Mouse (Mus musculus) small intestine, adult 2 months (tissue): ENCODE data around the gene Gfpt1. TPM values are rescaled to one million over a fixed set of nuclear protein-coding genes. Genes with fewer than 3 reads are reported as not detected.
"Not testable (repeated sequence)": the region's sequence is repeated elsewhere in the genome, so short reads cannot be mapped to it uniquely, and the experiment has no call there.

ENCODE experiments used
- H3K27ac ChIP-seq: fragments of 200-500 bp; 2 replicates; pipeline ENCODE4 v1.5.1; 2012; ENCODE audit warnings: low read depth, low read length, control low read depth, inconsistent platforms; ENCODE audit not compliant: insufficient read depth
- H3K27me3 ChIP-seq: fragments of 200-500 bp; 2 replicates; pipeline ENCODE4 v1.6.1; 2012; ENCODE audit warnings: mild to moderate bottlenecking, moderate library complexity, low read length, inconsistent platforms; ENCODE audit not compliant: control insufficient read depth, insufficient read depth
- H3K36me3 ChIP-seq: fragments of 200-500 bp; 2 replicates; pipeline ENCODE4 v1.6.1; 2012; ENCODE audit warnings: mild to moderate bottlenecking, low read length, control low read depth, inconsistent platforms; ENCODE audit not compliant: control insufficient read depth, insufficient read depth
- H3K4me1 ChIP-seq: fragments of 200-500 bp; 2 replicates; pipeline ENCODE4 v1.6.1; 2012; ENCODE audit warnings: low read length, inconsistent platforms, mixed read lengths; ENCODE audit not compliant: control insufficient read depth, insufficient read depth, insufficient read length
- H3K4me3 ChIP-seq: fragments of 200-500 bp; 2 replicates; pipeline ENCODE4 v1.5.1; 2012; ENCODE audit warnings: low read depth, mild to moderate bottlenecking, control low read depth, inconsistent platforms, low read length, moderate library complexity
- CTCF ChIP-seq: fragments of 200-500 bp; IDR thresholded peaks from 2 replicates; pipeline ENCODE4 v1.5.1; 2012; ENCODE audit warnings: low read depth, mild to moderate bottlenecking, control low read depth, inconsistent platforms, low read length, moderate library complexity, mixed read lengths; ENCODE audit not compliant: insufficient replicate concordance, insufficient read length; ENCODE audit errors: extremely low read depth
- POLR2A ChIP-seq: fragments of 200-500 bp; IDR thresholded peaks from 2 replicates; pipeline ENCODE4 v1.6.1; 2012; ENCODE audit warnings: low read depth, mild to moderate bottlenecking, control low read depth, inconsistent platforms, low read length, moderate library complexity
- WGBS: fragments of 180-500 bp; shearing (Covaris S2); methylation state at CpG from one replicate; pipeline ENCODE4 v1.1.7; 2018; 5-methylcytosine and 5-hydroxymethylcytosine counted together
- polyA plus RNA-seq: library from polyadenylated mRNA; depleted of rRNA; stranded (reverse); fragments of >200 nt; gene quantifications from 2 replicates; pipeline ENCODE4 v1.2.3, GENCODE M21; 2012

The Gfpt1 gene
- polyA plus RNA-seq, 1 experiment = 16.0 TPM

- WGBS = 23% methylated on average over 4 of the region's 4 CpGs
- TF ChIP-seq CTCF (no peak), POLR2A (no peak)
- Histone ChIP-seq H3K27ac (peak overlapping the region; percentile 35; the same call in 1 of the 2 replicates), H3K27me3 (no peaks in the 10 kb centered on the region), H3K4me1 (peaks cover 15% of the 10 kb centered on the region; the same call in 1 of the 2 replicates), H3K36me3 (no peaks in the 10 kb centered on the region), H3K4me3 (no peak overlapping the region)
These were observed 1.7 kb upstream of the Gfpt1 start for GRCm38 (mm10) chr6:87040971-87041370.

- no peak for TF ChIP-seq CTCF
- TF ChIP-seq POLR2A = no peak
- 49% methylated on average over 7 of the region's 7 CpGs for WGBS
- H3K4me1 ChIP-seq = peaks cover 15% of the 10 kb centered on the region; the same call in 1 of the 2 replicates
- H3K4me3 ChIP-seq = no peak overlapping the region
- H3K27me3 ChIP-seq = no peaks in the 10 kb centered on the region
- peak overlapping the region; percentile 35; the same call in 1 of the 2 replicates for H3K27ac ChIP-seq
- no peaks in the 10 kb centered on the region for H3K36me3 ChIP-seq
These were observed 1.2 kb upstream of the Gfpt1 start for GRCm38 (mm10) chr6:87041431-87041830.

- TF ChIP-seq CTCF = no peak
- no peak for TF ChIP-seq POLR2A
- Histone ChIP-seq H3K4me1 (peaks cover 15% of the 10 kb centered on the region; the same call in 1 of the 2 replicates), H3K27me3 (no peaks in the 10 kb centered on the region), H3K27ac (peak overlapping the region; percentile 100), H3K36me3 (no peaks in the 10 kb centered on the region), H3K4me3 (peak overlapping the region; percentile 94)
- under 1% methylated on average over 11 of the region's 11 CpGs for WGBS
These were observed 676 bp upstream of the Gfpt1 start for GRCm38 (mm10) chr6:87042004-87042336.

- no peaks in the 10 kb centered on the region for H3K27me3 ChIP-seq
- no peak for TF ChIP-seq CTCF
- no peak for TF ChIP-seq POLR2A
- H3K36me3 ChIP-seq = peaks cover under 1% of the 10 kb centered on the region
- 4% methylated on average over 9 of the region's 9 CpGs for WGBS
- peaks cover 7% of the 10 kb centered on the region; the same call in 1 of the 2 replicates for H3K4me1 ChIP-seq
- H3K27ac ChIP-seq = peak overlapping the region; percentile 83
- peak overlapping the region; percentile 94 for H3K4me3 ChIP-seq
These were observed 478 bp downstream of the Gfpt1 start for GRCm38 (mm10) chr6:87043131-87043516.

- Histone ChIP-seq H3K27ac (no peak overlapping the region), H3K4me3 (no peak overlapping the region), H3K27me3 (no peaks in the 10 kb centered on the region), H3K4me1 (peaks cover 2% of the 10 kb centered on the region; the same call in 1 of the 2 replicates), H3K36me3 (peaks cover 7% of the 10 kb centered on the region)
- WGBS = 17% methylated on average over 2 of the region's 2 CpGs
- no peak for TF ChIP-seq POLR2A
- no peak for TF ChIP-seq CTCF
These were observed 2.2 kb downstream of the Gfpt1 start for GRCm38 (mm10) chr6:87044895-87045294.

GRCm38 (mm10) chr6:87045507-87045906 lies 2.9 kb downstream of the Gfpt1 start:
- Histone ChIP-seq H3K36me3 (peaks cover 7% of the 10 kb centered on the region), H3K27me3 (no peaks in the 10 kb centered on the region), H3K4me3 (no peak overlapping the region), H3K4me1 (peaks cover 2% of the 10 kb centered on the region; the same call in 1 of the 2 replicates), H3K27ac (no peak overlapping the region)
- no peak for TF ChIP-seq POLR2A
- TF ChIP-seq CTCF = no peak
- WGBS = 74% methylated on average over 3 of the region's 3 CpGs

GRCm38 (mm10) chr6:87048712-87049111 lies 6.1 kb downstream of the Gfpt1 start:
- not testable (repeated sequence) for H3K27ac ChIP-seq, H3K4me1 ChIP-seq, H3K4me3 ChIP-seq, H3K27me3 ChIP-seq
- 96% methylated on average over 7 of the region's 7 CpGs for WGBS
- peaks cover 29% of the 10 kb centered on the region for H3K36me3 ChIP-seq
